Mouse (Mus musculus): ENCODE data around the gene Sycp1. TPM values are rescaled to one million over a fixed set of nuclear protein-coding genes. Genes with fewer than 3 reads are reported as not detected.
A peak's percentile ranks its signal among the peaks of the same experiment; 100 is the strongest.

Sycp1 gene
- total and polyA plus RNA-seq, 3 experiments: not detected

GRCm38 (mm10) chr3:102787369-102787768, 148.5 kb downstream of the Sycp1 start:
- Histone ChIP-seq H3K27me3 (replicated peaks) (no peaks in the 10 kb centered on the region), H3K4me1 (ENCODE audit: control insufficient read depth in 1 of 2, insufficient read depth in 2 of 2) (peaks cover 3 to 9% of the 10 kb centered on the region in 2 experiments; a peak in 3 of 4 replicates), H3K9ac (ENCODE audit: insufficient read depth, low read depth) (no peak overlapping the region), H3K4me2 (ENCODE audit: insufficient read depth, low read depth, poor library complexity, severe bottlenecking) (peak overlapping the region; percentile 21; the same call in 1 of the 2 replicates), H3K4me3 (replicated peaks in 1 of 3; ENCODE audit: low read depth in 2 of 3, low read length in 2 of 3, poor library complexity in 1 of 3) (no peak overlapping the region), H3K36me3 (replicated peaks in 1 of 2; ENCODE audit: control insufficient read depth in 1 of 2, insufficient read depth in 1 of 2, low read length in 1 of 2) (no peaks in the 10 kb centered on the region), H3K79me2 (replicated peaks; ENCODE audit: control insufficient read depth, extremely low read depth, insufficient read depth, poor library complexity, severe bottlenecking) (no peaks in the 10 kb centered on the region), H3K27ac (ENCODE audit: insufficient read depth, low read depth) (no peak overlapping the region), H3K9me3 (replicated peaks; ENCODE audit: low read length) (no peaks in the 10 kb centered on the region)
- dilution Hi-C loops (cut with MboI; ENCODE audit: extremely low pct_ligation_motif_present, extremely low pct_unique_long_range_greater_than_20kb, low sequenced_read_pairs): no loop called here
- in situ Hi-C loops (cut with MboI; ENCODE audit: low pct_ligation_motif_present, low pct_unique_long_range_greater_than_20kb, low sequenced_read_pairs): no loop called here
- TF ChIP-seq EP300 (IDR thresholded peaks at IDR 0.05; ENCODE audit: low read length) (no peak), UBTF (IDR thresholded peaks at IDR 0.05; ENCODE audit: low read depth, low read length) (0 out of 2 replicates have a peak, but pooled peaks have one; percentile 41), KAT2A (IDR thresholded peaks at IDR 0.05; ENCODE audit: insufficient replicate concordance, low read length) (no peak), MAX (IDR thresholded peaks at IDR 0.05; ENCODE audit: low read length) (no peak), POLR2AphosphoS2 (IDR thresholded peaks at IDR 0.05; ENCODE audit: low read depth, low read length) (no peak), TBP (conservative IDR thresholded peaks at IDR 0.05; ENCODE audit: low read depth, low read length) (no peak), USF1 (IDR thresholded peaks at IDR 0.05; ENCODE audit: low read depth, low read length) (no peak), RCOR1 (conservative IDR thresholded peaks at IDR 0.05; ENCODE audit: low read depth, low read length) (no peak), PAX5 (IDR thresholded peaks at IDR 0.05; ENCODE audit: low read length) (no peak), IRF4 (IDR thresholded peaks at IDR 0.05; ENCODE audit: low read depth, low read length) (no peak), MEF2A (IDR thresholded peaks at IDR 0.05; ENCODE audit: borderline replicate concordance, low read depth, low read length) (no peak), NRF1 (IDR thresholded peaks at IDR 0.05; ENCODE audit: low read depth, low read length) (no peak), SMC3 (IDR thresholded peaks at IDR 0.05; ENCODE audit: low read depth, low read length) (peak; percentile 52), MAFK (IDR thresholded peaks at IDR 0.05; ENCODE audit: insufficient replicate concordance, low read length) (no peak), TCF12 (IDR thresholded peaks at IDR 0.05; ENCODE audit: low read depth, low read length) (no peak), SIN3A (IDR thresholded peaks at IDR 0.05; ENCODE audit: low read length) (no peak), MXI1 (IDR thresholded peaks at IDR 0.05; ENCODE audit: low read depth, low read length) (no peak), RAD21 (IDR thresholded peaks at IDR 0.05; ENCODE audit: low read depth, low read length) (peak; percentile 35), CTCF (conservative IDR thresholded peaks at IDR 0.05 in 1 of 2, IDR thresholded peaks at IDR 0.05 in 1 of 2; ENCODE audit: low read depth in 2 of 2, low read length in 2 of 2) (peak in 1 of 2 experiments; percentile 59; a peak in 2 of 4 replicates), ETS1 (conservative IDR thresholded peaks at IDR 0.05; ENCODE audit: low read depth, low read length) (no peak), CHD1 (IDR thresholded peaks at IDR 0.05; ENCODE audit: low read depth, low read length) (no peak)
- peak; percentile 49 for DNase-seq (ENCODE audit: extremely low read depth)

DNA sequence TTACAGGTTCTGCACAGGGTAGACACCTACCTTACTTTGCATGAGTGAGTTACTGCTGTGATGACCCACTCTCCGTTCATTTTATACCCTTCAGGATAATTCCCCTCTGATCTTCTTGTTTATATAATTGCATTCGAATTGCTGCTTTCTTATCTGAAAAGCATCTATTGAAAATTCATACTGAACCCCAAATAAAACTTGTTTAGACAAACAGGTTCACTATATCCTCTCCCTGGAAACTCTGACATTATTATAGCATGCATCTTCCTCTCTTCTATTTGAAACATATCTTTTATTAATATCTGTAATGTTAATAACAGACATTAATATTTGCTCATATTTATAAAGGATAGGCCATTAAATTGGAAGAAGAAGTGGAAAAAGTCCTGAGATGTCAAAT, 153.3 kb downstream of the Sycp1 start, which contains the start of gene Tshb:
Gene Tshb (minus strand): TSS at position 101 of the 400 bp plus-strand sequence.
- no peak within 1 kb of the TSS for H3K9ac ChIP-seq (ENCODE audit: insufficient read depth, low read depth)
- H3K36me3 ChIP-seq (replicated peaks in 1 of 2; ENCODE audit: control insufficient read depth in 1 of 2, insufficient read depth in 1 of 2, low read length in 1 of 2): no peaks in the 10 kb centered on the region
- H3K79me2 ChIP-seq (replicated peaks; ENCODE audit: control insufficient read depth, extremely low read depth, insufficient read depth, poor library complexity, severe bottlenecking): no peaks in the 10 kb centered on the region
- no peaks in the 10 kb centered on the region for H3K9me3 ChIP-seq (replicated peaks; ENCODE audit: low read length)
- in situ Hi-C loops (cut with MboI; ENCODE audit: low pct_ligation_motif_present, low pct_unique_long_range_greater_than_20kb, low sequenced_read_pairs) (no loop called here), dilution Hi-C loops (cut with MboI; ENCODE audit: extremely low pct_ligation_motif_present, extremely low pct_unique_long_range_greater_than_20kb, low sequenced_read_pairs) (no loop called here)
- H3K27me3 ChIP-seq (replicated peaks): no peaks in the 10 kb centered on the region
- H3K4me2 ChIP-seq (ENCODE audit: insufficient read depth, low read depth, poor library complexity, severe bottlenecking): no peak within 1 kb of the TSS
- peaks cover 3 to 9% of the 10 kb centered on the region in 2 experiments; a peak in 3 of 4 replicates for H3K4me1 ChIP-seq (ENCODE audit: control insufficient read depth in 1 of 2, insufficient read depth in 2 of 2)
- no peak within 1 kb of the TSS for H3K27ac ChIP-seq (ENCODE audit: insufficient read depth, low read depth)
- TF ChIP-seq PAX5 (IDR thresholded peaks at IDR 0.05; ENCODE audit: low read length): no peak
- no peak for TF ChIP-seq USF1 (IDR thresholded peaks at IDR 0.05; ENCODE audit: low read depth, low read length)
- no peak for TF ChIP-seq UBTF (IDR thresholded peaks at IDR 0.05; ENCODE audit: low read depth, low read length)
- no peak within 1 kb of the TSS for H3K4me3 ChIP-seq (replicated peaks in 1 of 3; ENCODE audit: low read depth in 2 of 3, low read length in 2 of 3, poor library complexity in 1 of 3)
- no peak for DNase-seq (ENCODE audit: extremely low read depth)

Measured in CH12.LX (cell line).